Mouse (Mus musculus) adrenal gland, adult 18-20 months (tissue): Measurements from ENCODE around the gene Dusp16. TPM values are rescaled to one million over a fixed set of nuclear protein-coding genes. Genes with fewer than 3 reads are reported as not detected.

ENCODE experiments used
- total RNA-seq, 2 experiments: library from RNA; stranded (reverse); gene quantifications; 1 replicate in 1 of 2; 2 replicates in 1 of 2; pipeline ENCODE4 v1.2.3; 2021

Gene Dusp16
- total RNA-seq, 2 experiments from 2014 or later, result 26.1 to 33.5 TPM

Other genes starting within 250 kb of the Dusp16 start
- 10 to 100 TPM; 57.2 to 78.3 TPM for gene Lrp6, start 225.7 kb downstream of the Dusp16 start, total RNA-seq
- gene Mansc1, start 160.1 kb downstream of the Dusp16 start, total RNA-seq, result 1 to 10 TPM; 3.3 to 4.5 TPM
- gene Borcs5, start 153.1 kb downstream of the Dusp16 start, total RNA-seq, result 10 to 100 TPM; 12.2 to 13.2 TPM
- gene Crebl2, start 37.5 kb upstream of the Dusp16 start, total RNA-seq, result 10 to 100 TPM; 29.6 to 36.7 TPM
- gene Gpr19, start 106.0 kb upstream of the Dusp16 start, total RNA-seq, result 1 to 10 TPM; 5.3 to 6.5 TPM
- 10 to 100 TPM; 30.6 to 33.0 TPM for gene Cdkn1b, start 127.8 kb upstream of the Dusp16 start, total RNA-seq
- 10 to 100 TPM in 1 of 2 experiments, 1 to 10 TPM in 1; 3.8 to 12.2 TPM for gene Apold1, start 189.1 kb upstream of the Dusp16 start, total RNA-seq
- gene Ddx47, start 219.0 kb upstream of the Dusp16 start, total RNA-seq, result 10 to 100 TPM; 61.2 to 62.1 TPM